Mouse (Mus musculus) CH12.LX (cell line): Measurements from ENCODE around the gene Alkbh8.

ENCODE experiments used
- EP300 ChIP-seq: IDR thresholded peaks from 2 replicates; pipeline ENCODE4 v1.6.1; 2011; ENCODE audit warnings: low read length, improper control_type of control experiment
- POLR2A ChIP-seq: IDR thresholded peaks from 2 replicates; pipeline ENCODE4 v1.6.1; 2011; ENCODE audit warnings: low read depth, mild to moderate bottlenecking, improper control_type of control experiment, low read length

GRCm38 (mm10) chr9:3345136-3345535, 10.2 kb downstream of the Alkbh8 start:
- TF ChIP-seq EP300 = no peak
- no peak for TF ChIP-seq POLR2A
